Mouse (Mus musculus) A20 (cell line): ENCODE measurements around the gene Ass1.

Source experiments
- DNase-seq: peaks from one replicate; pipeline ENCODE4 v3.0.0-alpha.2; 2011; ENCODE audit warnings: low read depth, low spot score

Gene Ass1

DNA sequence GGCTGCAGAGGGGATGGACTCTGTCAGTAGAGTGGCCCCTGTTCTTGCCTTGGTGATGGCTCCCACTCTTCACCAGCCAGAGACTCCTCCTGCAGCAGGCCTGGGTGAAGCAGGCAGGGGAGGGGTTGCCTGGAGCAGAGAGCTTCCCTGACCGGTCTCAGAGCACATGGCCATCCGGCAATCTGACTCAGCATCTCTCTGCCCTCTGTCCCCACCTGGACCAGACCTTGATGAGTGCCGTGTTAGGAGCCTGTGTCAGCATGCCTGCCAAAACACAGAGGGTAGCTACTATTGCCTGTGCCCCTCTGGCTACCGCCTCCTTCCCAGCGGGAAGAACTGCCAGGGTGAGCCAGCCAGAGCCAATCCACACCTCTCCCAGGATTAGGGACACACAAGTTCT lies 11.5 kb upstream of the Ass1 start:
- DNase-seq, result no peak

DNA sequence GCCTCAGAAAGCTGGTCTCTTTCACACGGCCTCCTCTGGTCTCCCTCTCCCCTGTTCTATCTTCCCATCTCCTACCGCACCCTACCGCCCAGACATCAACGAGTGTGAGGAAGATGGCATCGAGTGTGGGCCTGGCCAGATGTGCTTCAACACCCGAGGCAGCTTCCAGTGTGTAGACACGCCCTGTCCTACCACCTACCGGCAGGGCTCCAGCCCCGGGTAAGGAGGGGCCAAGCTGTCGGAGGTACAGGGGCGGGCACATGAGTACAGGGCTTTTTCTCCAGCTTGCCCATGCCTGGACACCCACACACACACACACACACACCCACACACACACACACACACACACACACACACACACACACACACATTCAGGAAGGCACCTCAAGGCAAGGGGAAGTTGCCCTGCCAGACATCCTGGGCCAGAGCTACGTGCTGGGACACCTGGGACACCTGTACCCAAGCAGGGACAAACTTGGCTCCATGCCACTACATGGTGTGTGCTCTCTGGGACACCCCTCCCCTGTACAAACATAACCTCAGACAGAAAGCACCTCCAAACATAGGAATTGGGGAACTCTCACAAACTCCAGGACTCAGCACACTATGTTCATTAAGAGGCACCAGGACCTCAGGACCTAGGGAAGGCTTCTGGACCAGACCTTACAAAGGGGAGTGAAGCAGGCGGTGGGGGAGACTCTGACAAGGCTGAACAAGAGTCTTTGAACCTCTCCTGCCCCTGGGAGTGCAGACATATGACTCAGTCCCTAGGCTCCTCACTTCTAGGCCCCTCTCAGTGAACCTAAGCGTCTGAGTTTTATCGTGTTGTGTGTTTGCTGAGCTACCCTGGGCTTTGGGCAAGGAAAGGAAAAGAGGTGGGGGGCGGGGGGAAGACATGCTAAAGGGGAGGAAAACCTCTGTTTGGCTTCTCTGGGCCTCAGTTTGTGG lies 10.7 kb upstream of the Ass1 start:
- peak; percentile 29 for DNase-seq

DNA sequence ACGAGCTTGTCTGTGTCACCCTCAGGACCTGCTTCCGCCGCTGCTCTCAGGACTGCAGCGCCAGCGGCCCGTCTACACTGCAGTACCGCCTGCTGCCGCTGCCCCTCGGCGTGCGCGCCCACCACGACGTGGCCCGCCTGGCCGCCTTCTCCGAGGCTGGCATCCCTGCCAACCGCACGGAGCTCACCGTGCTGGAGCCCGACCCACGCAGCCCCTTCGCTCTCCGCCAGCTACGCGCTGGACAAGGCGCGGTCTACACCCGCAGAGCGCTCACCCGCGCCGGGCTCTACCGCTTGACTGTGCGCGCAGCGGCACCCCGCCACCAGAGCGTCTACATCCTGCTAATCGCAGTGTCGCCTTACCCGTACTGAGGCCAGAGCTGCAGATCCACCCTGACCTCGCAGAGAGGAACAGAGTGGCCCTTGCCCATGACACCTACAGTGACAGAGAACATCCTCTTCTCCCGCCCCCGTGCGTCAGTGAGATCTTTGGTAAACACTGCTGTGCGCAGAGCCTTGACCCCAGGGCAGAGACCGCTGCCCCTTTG lies 9.9 kb upstream of the Ass1 start:
- DNase-seq, result no peak

DNA sequence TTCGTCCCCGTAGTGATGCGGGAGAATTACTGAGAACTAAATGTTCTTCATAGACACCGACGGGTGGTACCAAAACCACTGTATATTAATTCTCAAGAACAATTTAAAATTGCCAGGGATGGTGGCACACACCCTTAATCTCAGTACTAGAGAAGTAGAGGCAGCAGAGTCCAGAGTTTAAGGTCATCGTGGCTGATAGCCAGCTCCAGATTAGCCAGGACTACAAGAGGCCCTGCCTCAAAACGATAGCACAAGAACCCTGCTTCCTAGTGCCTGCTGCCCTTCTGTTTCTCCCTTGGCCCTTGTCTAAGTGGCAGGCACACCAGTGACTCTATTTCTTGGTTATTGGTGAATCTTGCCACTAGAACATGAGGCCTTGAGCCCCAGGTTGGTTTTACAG lies 9.1 kb upstream of the Ass1 start:
- DNase-seq, result no peak

DNA sequence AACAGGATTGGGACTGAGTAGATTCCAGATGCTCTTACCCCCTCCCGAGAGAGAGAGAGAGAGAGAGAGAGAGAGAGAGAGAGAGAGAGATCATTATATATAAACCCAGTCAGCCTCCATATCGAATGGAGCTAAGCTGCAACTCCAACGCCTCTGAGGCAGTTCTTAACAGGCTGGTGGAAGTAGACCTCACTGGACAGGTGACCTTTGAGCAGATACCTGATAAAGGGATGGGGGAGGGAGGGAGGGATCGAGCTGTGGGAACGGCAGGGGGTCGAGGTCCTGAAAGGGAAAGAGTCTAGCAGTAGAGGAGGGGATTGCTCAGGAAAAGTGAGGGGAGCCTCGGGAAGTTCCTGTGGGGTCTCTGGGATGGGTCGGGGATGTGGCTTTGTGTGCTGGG lies 8.0 kb upstream of the Ass1 start:
- no peak for DNase-seq

DNA sequence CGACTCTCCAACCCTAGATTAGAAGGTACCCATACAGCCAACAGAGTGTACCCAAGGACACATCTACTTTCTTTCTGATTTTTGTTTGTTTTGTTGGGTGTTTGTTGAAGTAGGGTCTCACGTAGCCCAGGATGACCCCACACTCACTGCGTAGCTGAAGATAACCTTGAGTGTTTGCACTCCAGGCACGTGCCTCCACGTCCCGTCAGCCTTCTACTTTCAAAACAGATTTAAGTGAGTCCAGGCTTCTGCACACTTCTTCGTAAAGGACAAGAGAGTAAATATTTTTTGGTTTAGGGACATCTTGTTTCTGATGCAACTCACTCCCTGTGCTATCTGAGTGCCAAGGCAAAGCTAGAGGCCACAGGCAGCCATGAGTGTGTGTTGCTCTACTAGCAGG lies 6.8 kb upstream of the Ass1 start:
- no peak for DNase-seq

DNA sequence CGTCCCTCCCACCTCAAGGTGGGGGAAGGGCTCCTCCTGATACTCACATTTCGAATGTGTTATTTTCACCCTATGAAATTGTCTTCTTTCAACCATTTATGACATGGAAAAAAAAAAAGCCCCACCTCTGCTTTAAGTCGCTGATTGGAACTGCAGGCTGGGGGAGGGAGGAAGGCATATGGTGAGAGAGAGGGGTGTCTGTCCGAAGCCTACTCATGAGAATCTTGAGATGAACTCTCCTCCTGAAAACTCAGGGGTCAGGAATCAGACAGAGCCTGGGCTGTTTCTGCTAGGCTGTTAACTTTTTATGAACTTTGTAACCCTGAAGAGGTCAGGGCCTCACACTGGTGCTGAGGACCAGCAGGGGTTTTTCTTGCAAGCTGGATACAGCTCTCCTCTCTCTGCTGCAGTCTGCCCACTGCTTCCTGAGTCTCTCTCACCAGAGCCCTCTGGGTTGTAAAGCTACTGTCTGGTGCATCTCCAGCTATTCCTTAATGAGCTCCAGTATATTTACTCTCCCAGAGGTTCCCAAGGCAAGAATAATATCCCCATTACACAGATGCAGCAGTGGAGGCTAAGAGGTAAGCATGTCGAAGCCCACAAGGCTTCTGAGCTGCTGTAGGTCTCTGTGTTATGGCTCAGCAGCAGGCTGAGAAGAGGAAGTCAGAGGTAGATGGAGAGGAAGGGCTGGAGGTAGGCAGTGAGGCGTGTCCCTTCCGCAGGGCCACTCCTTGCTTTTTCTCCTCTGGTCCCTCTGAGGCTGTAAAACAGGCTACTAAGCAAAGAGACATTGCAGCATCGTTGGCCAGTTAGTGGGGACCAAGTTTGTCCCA lies 6.1 kb upstream of the Ass1 start:
- peak; percentile 47 for DNase-seq

DNA sequence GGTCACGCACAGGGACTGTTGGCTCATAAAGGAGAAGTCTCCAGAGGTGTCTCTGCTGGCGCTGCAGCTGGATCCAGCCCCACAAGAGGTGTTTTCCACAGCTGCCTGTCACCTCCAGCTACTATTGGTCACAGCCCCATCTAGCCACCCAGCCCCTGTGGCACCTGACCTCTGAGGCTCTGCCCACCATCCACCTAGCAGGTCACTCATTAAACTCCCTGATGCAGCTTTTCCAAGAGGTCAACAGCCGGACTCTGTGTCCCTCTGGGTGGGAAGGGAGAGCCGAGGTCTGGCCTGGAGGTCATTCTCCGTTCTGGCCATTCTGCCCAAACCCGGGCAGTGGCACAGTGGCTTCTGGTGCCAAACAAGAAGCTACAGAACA lies 5.5 kb upstream of the Ass1 start:
- DNase-seq, result no peak

DNA sequence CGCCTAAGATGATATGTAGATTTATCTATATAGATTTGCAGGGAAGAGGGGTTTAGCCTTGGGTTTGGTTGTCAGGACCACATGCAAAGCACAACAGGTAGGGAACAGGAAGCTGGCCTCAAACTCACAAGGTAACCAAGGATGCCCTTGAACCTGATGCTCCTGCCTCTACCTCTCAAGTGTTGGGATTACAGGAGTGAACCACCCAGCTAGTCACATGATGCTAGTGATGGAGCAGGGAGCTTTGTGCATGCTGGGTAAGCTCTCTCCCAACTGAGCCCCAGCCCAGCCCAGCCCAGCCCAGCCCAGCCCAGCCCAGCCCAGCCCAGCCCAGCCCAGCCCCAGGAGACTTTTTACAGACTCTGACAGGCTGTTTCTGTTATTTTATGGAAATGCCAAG lies 2.5 kb upstream of the Ass1 start:
- no peak for DNase-seq

DNA sequence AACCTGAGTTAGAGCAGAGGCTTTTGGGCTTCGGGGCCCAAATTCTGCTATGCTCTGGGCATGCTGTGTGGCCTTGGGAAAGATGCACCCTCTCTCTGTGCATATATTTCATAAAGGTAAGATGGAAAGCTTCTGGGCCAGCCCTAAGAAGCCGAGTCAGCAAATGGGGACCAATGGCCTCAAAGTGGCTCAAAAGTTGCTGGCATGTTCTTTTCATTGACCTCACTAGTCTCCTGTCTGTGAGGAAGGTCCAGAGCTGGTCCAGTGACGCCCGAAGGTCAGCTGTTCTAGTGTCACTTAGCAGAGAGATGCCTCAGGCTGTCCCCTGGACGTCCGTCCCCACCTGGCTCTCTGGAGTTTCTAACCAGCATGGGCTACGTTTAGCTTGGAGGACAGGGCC lies 1.1 kb upstream of the Ass1 start:
- no peak for DNase-seq

DNA sequence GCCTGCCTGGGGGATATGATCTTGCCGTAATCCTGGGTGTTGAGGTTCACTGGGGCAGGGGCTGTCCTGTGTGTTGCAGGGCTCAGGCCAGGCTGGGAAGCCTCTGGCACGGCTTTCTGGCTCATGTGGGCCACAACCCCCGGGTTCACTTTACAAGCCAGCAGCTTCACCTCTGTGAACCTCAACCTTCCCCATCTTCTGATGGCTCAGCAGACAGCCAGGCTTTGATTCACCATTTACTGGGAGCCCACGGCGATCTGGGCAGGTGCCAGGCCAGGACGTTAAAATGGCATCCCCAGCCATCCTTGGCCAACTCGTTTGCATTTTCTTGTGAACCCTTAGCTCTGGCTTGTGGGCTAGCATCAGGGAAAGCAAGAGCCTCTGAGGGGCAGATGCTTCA lies 527 bp upstream of the Ass1 start:
- no peak for DNase-seq

DNA sequence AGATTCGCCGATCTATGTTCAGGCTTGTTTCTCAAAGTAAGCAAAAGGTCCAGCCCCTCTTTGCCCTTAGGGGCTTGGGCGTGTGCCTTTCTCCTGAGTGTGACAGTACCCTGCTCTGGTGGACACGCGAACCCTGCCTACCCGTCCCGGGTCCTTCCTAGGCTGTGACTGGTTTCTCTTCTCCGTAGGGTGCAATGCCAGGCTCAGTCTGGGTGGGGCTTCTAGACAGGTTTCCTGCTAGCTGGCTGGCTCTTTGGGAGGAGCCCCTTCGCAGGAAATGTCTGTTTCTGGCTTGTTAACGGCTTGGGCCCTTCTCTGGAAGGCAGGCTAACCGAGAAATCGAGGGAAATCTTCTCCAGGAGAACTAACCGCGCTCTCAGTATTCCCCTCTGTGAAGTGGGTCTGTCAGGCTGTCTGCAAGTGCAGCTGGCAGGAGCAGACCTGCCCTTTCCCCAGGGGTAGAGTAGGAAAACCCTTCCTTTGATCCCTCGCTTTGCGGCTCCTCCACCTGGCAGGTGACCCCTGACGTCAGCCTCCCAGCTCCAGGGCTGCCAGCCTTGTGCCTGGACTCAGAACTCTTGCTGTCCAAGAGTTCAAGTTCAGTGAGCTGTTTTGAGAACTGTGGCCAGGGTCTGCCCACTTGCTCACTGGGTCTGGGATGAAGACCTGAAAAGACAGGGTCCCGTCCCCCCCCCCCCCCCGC lies 827 bp downstream of the Ass1 start:
- DNase-seq, result no peak

DNA sequence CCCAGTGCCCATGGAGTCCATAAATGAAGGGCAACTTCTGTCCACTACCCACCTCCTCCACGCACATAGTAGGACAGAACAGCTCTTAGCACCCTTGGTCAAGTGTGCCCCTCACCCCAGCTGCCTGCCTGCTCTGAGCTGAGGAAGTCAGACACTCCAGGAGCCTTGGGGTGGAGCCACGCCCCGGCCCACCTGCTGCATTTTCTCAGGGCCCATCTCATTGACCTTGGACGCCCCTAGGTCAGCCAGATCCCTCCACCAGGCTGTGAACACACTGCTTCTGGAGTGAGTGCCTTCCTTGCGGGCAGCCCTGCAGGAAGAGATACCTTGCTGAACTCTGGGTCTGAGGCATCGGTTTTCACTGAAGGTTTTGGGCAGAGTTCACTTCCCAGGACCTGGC lies 1.6 kb downstream of the Ass1 start:
- DNase-seq, result no peak

DNA sequence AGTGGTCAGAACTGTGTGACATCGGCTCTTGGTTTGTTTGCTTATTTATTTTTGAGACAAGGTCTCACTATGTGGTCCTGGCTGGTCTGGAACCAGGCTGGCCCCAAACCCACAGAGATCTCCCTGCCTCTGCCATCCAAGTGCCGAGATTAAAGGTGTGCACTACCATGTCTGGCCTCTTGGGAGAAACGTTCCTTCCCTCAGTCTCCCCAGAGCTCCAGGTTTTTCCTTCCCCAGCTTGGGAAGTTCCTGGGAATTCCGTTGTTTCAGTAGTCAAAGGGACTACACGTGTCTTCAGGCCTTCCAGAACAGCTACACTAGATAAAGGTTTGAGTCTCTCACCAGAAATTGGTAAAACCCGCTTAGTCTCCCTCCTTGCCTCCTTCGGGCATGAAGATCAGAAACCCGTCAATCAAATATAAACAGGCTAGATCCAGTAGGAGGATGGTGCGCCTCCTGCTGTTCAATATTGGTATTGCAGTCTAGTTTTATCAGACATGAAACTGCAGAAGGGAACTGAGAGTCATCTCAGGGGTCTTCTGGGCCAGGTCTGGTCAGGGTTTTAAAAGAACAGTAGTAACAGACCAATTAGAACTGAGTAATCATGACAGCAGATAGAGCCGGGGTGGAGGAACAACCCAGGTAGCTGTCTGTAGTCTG lies 2.5 kb downstream of the Ass1 start:
- DNase-seq, result peak; percentile 86

DNA sequence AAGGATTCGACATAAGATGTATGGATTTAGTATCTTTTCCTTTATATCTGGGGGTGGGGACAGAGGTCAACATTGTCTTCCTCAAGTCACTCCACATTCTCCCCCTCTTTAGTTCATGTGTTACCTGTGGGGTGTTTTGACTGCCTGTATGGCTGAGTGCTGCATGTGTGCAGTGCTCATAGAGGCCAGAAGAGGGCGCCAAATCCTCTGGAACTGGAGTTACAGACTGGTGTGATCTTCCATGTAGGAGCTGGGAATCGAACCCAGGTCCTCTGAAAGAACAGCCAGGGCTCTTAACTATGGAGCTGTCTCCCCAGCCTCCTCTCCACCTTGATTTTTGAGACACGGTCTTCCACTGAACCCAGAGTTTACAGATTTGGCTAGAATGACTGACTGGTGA lies 3.9 kb downstream of the Ass1 start:
- DNase-seq, result peak; percentile 42

DNA sequence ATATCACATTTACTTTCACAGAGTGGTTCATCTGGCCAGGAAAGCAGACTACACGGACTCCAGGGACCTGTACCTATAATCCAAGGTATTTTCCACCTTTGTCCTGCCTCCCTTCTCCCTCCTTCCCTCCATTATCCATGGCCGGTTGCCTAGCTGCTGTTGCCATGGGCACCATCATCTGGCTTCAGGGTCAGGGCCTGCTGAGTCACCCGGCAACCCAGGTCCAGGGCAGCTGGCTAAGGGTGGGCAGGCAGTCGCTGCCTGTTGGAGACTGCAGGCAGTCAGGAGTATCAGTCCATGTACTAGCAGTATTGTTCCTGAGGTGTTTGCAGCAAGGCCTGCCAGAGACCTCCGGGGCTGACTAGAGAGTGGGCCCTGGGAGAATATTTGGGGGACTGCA lies 4.7 kb downstream of the Ass1 start:
- no peak for DNase-seq

DNA sequence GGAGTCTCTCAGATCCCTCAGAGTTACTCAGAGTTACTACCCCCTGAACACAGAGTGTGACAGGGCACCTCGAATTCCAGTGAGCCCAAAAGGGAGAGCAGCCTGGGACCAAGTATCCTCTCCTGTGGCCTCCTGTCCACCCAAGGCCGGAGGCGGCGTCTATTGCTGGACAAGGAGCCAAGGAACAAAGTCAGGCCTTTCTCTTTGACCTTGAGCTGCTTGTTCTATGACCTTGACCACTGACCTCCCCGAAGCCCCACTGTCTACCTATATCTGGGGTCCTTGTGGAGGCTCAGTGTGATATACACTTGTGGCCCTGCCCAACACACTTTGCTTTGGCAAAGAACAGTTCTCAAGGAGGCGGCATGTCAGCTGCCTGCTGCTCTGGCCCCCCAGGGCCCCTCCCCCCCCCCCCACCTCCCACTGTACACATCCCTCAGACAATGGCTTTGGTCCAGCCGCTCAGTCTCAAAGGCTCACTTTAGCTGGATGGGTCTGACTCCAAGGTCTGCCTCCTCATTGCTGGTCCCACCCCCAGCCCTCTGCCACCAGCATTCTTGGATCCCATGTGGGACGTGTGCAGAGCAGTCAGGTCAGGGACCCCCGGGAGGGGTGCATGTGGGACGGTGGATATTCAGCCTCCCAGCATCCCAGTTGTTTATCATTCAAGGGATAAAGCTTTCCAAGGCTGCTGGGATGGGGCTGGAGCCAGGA lies 6.3 kb downstream of the Ass1 start:
- no peak for DNase-seq

DNA sequence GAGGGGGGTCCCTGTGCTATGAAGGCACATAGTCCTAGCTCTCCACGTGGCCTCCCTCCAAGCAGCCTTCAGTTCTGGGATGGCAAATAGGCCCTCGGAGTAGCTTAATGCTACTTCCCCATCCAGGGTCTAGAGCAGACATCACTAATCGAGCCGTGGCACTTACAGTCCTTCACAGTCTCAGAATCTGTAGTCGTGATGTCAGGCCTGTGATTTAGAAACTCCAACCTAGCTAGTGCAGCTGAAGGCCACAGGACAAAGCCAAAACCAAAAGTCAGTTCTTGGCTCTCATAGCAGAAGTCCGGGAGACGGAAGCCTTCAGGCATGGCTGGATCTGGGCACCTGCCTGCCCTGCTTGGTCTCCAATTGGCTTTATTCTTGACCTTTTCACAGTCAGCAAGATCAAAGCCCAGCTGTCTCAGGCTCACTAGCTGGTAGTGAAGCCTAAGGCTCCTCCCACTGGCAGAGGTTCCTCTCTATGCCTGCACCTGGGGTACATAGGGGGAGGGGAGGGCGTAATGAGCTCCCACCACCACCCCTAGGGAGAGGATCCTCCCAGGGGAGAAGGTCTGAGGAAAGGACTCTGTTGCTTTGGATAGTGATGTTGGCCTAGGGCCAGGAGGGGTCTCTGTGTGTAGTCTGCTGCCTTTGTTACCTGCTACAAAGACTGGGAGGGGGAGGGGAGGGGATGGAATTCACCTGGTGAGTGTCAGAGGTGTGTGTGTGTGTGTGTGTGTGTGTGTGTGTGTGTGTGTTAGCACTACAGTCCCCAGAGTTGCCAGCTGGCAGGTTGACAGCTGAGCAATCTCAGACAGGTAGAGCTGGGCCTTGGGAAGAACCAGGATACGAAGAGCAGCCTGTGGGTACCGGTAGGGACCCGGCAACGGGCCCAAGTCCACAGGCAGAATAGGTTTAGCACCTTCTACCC lies 7.5 kb downstream of the Ass1 start:
- DNase-seq, result peak; percentile 41

DNA sequence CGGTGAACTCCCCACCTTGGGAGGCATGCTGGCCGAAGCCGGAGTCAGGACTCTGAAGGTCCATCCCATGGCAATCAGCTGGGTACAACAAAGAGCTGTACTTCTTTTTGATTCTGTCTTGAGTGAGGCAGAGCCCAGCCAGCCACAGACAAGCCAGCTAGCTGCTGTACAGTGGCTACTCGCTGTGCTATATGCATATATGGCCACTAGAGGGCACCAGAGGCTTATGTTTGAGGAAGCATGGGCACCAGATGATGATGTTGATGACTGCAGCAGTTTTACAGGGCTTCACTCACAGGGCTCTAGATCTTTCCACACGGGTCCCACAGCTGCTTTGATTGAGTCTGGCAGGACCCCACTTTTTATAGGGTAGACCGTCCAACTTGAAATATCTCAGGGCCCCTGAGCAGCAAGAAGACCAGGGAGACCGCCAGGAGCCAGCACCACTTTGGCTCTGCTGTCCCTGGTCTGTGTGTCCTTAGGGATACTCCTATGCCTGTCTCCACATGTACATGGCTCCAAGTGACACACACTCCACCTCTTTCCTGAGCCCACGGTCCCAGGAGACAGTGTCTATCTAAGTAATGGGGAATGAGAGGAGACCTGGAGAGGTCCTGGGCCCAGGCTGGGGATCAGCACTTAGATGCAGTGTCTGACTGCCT lies 13.0 kb downstream of the Ass1 start:
- peak; percentile 79 for DNase-seq
